Mouse (Mus musculus) layer of hippocampus, adult 9-10 months (tissue): ENCODE measurements around the gene Camsap2.
A peak's percentile ranks its signal among the peaks of the same experiment; 100 is the strongest.

Experiments
- DNase-seq: peaks from one replicate; pipeline ENCODE4 v3.0.0; 2022; ENCODE audit warnings: low spot score

The Camsap2 gene

DNA sequence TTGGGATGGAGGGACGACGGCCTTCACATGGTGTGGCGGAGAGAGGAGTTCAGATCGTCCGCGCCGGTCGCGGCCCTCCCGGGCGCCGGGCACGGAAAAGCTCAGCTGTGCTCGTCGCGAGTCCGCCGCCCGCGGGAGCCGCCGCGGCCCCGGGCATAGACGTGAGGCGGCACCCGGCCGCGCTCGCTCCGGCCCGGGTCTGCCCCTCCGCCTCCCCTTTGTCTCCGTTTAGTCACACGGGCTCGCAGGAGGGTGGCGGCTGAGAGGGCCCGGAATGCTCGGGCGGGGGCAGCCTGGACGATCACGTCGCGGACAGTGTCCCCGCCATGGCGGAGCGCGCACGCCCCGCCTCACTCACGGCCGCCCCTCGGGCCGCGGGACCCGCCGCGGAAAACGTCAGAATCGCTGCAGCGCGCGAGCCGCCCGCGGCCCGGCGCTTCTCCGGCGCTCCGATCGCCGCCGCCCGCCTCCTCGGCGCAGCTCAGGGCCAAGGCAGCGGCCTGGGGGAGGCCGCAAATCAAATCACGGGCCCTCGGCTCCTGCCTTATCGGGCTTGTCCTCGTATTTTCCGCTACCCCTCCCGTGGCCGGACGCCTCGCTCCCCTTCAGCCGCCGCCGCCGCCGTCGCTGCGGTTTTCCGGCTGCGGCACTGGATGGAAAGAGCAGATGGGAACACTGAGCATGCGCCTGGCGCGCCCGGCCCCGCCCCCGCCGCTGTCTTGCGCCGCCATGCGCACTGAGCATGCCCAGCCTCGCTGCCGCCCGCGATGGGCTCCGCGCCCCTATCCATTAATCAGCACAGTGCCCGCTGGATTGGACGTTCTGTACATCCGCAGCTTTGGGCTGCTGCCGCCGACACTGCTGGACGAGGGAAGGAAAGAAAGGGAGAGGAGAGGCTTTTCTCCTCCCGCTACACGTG is at the start of gene Camsap2:
Camsap2 (minus strand) TSS at position 651 of the 919 bp plus-strand sequence.
- peak; percentile 85 for DNase-seq

DNA sequence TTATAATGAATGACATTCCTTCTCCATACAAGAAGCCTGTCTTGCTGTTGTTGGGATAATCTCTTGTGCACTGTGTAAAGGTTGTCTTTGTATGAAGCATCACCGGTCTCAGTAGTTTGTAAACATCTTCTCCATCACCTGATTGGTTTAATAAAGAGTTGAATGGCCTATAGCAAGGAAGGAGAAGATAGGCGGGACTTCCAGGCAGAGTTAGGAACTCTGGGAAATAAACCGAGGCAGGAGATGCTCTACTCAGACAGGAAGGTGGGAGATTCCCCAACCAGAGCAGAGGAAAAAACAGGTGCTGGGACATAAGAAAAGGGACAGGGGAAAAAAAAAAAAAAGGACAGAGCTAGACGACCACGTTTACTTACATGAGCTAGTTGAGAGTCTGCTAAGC is 49.2 kb upstream of the Camsap2 start:
- no peak for DNase-seq

DNA sequence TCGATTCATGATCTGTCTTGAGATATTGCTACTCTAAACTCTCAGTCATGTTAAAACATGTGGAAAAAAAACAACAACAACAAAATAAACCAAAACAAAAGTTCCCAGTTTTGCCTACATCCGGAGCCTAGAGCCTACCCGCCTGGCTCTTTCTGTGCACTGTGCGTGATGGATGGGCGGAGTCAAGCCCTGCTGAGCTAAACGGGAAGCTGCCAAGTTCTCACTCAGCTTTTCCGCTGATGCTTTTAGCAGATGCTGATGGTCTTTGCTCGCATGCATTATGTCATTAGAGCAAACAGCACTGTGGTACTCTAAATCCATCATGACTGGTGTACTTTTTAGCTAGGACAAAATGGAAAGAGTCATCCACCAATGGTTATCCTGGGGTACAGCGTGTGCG is 48.6 kb upstream of the Camsap2 start:
- no peak for DNase-seq

DNA sequence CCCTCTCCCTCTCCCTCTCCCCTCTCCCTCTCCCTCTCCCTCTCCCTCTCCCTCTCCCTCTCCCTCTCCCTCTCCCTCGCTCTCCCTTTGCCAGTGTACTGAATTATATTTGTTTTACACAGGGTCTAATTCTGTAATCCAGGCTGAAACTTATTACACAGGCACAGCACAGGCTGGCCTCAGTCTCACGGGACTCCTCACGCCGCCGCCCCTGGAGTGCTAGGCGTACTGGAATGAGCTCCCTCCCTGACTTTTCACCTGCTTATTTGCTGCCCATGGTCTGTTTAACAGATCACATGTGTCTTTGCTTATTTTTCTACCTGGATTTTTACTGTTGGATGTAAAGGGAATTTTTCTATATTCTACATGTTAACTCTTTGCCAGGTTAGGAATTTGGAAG is 41.0 kb upstream of the Camsap2 start:
- DNase-seq = no peak

DNA sequence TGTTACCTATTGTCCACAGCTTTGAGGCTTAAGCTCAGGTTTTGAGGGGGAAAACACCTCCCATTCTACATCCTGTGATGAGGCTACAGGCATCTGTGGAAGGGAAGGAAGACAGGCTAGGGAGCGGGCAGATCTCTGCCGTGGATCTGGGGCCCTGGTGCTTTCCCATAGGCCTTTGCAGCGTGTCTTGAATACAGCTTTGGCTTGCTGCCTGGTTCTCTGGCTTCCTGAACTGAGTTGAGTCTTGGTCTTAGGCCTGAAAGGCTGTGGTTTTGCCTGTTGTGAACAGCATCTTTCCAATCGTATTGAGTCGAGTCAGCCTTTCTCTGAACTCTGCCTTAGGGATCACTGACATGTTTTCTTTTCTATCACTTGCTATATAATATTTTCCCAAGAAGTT is 35.7 kb upstream of the Camsap2 start:
- DNase-seq = no peak

DNA sequence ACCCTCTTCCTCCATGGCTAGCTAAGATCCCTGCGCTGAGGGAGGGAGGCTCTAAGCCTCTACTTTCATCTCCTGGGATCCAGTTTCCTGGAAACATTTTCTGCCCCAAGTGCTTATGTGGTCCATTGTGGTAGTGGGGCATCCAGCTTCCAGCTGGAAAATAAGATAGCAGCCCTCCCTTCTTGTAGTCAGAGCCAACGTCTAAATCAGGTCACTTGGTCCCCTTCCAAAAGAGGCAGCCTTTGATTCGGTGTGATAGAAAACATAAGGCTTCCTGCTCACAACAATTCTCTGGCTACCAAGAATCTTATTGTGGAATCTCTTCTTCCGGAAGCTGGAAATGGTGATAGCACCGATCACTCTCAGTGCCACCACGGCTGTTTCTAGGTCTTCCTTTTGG is 35.3 kb upstream of the Camsap2 start:
- no peak for DNase-seq

DNA sequence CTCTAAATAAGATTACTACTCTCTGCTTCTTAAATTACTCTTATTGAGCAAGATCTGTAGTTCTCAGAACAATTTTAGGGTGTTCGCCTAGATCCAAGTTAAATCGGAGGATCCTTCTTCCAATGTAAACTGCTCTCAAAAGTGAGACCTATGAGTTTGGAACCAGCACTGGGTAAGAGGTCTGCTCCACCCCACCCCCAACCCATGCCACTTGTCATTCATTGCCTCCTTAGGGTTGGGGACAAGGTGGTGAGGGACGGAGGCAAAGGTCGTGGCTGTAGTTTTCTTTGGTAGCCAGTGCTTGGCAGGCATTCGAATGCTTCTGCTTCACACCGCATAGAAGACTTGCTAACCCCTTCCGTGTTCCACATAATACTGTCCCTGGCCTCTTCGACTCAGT is 34.7 kb upstream of the Camsap2 start:
- DNase-seq = no peak

DNA sequence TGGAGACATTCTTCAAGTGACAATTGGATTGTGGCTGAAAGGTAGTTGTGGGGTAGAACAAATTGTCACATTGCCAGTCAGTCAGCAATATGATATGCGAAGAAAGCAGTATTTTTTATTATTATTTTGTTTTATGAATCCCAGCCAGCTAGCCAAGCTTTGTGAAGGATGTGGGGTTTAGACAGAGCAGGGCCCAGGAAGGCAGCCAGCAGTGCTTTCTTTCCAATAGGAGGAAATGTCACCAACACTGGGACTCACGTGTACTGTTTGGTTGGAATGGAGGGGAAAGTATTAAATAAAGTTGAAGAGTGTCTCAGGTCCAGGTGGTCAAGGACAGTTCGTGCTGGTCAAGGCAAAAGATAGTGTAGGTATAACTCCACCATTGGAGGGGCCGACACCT is 34.3 kb upstream of the Camsap2 start:
- no peak for DNase-seq

DNA sequence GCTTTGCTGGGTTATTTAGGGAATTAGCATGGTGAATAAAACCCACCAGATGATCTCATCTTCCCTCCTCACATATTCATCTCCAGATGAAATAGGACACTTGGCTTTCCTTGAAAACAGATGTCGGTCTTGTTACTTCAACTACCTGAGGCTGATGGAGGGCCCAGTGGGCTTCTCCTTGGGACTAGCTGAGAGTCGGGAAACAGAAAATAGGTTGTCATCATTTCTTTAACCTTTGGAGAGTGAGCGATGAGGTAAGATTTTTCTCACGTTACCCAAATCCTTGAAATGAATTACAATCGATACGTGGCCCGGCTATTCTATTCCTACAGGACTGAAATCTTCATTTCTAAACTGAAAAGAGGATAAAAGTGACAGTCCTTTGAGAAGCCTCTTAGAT is 33.4 kb upstream of the Camsap2 start:
- DNase-seq = no peak

DNA sequence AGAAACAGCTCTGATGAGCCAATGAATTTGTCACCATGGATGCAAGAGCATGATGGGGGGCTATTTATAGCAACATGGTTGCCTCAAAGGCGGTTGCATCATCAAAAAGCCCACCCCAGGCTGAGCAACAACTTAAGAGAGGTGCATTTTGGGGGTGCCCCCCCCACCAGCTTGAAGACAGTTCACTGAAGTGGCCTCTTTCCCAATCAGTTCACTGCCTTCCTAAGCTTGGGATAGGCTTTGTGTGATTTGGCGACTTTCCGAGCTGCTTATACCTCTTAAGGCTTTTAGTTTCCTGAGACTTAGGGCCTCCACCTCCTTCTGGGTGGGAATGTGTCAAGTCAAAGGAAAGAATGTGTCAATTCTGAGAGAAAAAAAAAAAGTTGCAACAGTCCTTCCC is 20.1 kb upstream of the Camsap2 start:
- no peak for DNase-seq

DNA sequence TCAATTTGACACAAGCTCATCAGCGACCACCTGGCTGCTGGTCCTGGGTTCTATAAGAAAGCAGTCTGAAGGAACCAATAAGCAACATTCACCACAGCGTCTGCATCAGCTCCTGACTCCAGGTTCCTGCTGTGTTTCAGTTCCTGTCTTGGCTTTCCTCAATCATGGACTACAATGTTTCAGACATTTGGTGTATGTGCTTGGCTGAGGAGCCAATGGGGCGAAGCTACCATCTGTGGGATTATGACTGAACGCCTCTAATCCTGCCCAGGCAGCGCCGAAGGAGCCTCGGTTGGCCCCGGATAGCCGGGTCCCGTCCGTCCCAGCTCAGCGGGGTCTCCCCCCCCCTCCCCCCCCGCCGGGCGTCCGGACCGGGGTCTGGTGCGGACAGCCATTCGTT is 18.8 kb upstream of the Camsap2 start:
- DNase-seq = no peak

DNA sequence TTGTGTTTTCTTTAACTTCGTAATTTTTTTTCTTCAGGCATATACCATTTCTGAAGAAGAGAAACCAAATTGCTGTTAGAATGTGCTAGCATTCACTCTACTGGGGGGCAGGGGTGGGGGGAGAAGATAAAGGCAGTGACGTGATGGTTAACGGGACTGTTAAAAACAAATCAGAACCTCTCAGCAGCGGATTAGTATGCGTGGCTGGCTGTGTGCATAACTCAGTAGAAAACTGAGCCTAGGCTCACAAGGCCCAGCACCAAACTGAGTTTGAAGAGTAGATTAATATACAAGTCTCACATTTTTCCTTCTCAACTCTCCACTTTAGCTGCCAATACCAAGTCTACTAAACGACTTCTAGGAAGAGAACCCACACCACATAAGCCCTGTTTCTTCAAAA is 17.1 kb upstream of the Camsap2 start:
- DNase-seq = no peak

DNA sequence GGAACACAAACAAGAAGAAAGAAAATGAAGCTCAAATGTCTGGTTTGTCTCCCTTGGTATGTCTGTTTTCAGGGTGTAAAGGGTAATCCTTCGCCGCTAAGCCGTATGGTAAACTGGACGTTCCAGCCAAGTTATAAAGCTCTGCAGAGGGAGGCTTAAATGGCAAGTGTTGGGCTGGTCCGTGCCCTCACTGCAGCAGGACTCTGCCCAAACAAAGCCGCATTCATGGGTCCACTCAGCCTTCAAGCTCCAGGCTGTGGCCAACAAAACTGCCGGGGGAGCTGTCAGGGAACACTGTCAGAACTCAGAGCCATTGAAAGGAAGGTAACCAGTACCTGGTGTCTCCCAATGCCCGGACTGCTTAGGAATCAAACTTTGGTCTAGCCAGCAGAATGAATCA is 16.7 kb upstream of the Camsap2 start:
- DNase-seq = no peak

DNA sequence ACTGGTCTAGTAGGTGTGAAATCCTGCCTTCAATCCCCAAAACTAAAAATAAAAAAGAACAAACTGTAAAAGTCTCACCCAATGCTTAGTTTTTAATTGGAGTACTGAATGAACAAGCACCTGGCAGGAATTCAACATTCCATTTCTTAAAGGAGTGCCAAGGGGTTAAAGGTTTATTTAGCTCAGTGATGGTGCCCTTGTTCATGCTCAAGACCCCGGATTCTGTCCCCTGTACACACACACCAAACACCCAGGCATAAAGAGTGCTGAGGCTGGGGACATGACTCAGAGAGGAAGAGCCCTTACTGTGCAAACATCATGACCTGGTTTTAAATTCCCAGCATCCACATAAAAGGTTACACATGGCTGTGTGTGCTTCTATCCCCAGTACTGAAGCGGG is 15.5 kb upstream of the Camsap2 start:
- no peak for DNase-seq

DNA sequence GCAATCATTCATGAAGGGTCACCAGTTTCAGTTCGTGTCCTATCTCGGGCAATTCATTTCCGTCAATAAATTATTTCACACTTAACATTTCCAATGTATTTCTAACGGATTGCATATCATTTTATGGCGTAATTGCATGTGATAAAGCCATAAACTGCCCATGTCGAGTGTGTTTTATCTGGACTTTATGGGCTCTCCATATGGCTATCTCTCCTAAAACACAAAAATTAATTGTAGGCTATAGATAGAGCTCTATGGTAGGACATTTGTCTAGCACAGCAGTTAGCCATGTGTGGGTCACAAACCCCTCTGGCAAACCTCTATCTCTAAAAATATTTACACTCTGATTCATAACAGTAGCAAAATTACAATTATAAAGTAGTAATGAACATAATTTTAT is 15.0 kb upstream of the Camsap2 start:
- no peak for DNase-seq

DNA sequence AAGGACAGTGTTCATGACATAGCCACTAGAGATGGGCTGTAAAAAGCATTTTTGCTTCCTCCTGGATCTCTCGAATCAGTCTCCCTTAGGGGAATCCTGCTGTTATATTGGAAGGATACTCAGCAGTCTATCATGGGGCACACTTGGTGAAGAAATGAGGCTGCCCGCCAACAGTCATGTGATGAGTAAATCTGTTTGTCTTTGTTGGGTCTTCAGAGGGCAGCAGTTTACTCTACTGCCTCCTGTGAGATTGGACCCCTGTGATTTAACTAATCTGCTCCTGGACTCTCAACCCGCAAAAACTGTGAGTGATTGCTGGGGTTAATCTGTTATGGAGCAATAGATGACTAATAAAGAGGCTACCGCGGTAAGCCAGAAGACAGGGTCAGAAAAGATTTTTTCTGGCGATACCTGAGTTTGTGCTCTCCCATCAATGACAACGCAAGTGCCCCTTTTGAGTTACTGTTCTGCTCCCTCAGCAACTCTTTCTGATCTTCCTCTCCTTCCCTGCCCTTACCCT is 13.0 kb upstream of the Camsap2 start:
- no peak for DNase-seq

DNA sequence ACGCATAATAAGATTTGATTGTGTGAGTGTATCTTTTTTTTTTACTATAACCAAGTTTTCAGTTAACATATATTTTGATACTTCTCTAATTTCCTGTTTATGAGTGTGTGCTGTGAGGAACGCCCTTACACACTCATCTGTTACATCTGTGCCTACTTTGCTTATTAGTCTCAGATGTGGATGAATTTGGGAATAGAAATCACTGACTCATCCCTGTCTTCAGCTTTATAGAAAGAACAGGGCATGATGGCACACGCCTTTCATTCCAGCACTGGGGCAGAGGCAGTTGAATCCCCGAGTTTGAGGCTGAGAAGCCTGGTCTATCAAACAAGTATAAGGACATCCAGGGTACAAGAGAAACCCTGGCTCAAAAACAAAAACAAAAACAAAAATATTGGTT is 9.7 kb upstream of the Camsap2 start:
- no peak for DNase-seq

DNA sequence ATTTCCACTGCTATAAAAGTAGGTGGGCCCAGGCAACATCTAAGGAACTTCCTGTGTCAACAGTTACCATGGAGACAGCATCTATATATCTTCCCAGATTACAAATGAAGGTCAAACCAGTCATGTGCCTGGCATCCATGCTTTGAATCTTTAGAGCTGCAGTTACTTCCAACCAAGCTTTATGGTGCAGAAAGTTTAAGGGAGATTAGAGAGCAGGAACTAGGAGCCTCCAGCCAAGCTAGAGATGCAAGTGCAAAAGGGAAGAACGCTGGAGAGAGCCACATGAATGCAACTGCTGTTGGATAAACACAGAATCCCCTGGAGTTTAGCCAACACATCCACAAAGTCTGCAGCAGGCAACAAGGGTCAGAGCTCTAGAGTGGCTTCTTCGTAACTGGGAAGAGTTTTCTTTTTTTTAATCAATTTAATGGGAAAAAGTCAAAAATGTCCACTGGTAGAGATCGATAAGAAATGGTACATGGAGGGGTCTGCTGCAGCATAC is 4.8 kb upstream of the Camsap2 start:
- no peak for DNase-seq

DNA sequence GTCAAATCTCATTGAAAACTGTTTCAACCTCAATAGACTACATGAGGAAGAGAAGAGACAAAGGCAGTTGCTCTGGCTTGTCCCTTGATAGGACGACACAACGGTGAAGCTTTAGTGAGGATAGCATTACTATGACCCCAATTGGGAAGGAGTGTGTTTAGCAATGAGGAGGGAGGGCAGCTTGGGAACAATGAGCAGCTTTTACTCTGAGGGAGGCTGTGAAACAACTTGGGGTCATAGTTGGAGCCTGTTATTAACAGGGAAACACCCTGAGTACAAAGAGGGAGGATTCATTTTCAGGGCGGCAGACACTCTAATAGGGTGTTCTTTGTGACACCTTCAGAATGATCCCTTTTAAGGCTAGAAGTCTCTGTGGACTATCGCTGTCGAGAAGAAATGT is 2.2 kb upstream of the Camsap2 start:
- DNase-seq = no peak

DNA sequence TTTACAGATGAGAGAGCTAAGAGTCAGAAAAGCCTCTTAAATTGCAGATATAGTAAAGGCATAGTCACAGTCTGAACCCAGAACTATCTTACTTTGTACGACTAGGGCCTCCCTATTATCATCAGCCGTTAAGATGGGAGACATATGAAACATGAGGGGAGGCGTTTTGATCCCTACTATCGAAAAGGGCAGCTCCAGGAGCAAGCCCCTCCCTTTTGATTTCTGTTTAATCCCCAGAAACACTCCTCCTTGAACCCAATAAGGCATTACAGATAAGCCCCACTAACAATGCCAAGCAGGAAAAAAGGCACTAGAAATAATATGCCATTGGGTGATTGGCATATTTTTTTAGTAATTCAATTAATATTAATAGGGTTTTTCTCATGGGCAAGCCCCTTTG is 1.2 kb upstream of the Camsap2 start:
- no peak for DNase-seq

DNA sequence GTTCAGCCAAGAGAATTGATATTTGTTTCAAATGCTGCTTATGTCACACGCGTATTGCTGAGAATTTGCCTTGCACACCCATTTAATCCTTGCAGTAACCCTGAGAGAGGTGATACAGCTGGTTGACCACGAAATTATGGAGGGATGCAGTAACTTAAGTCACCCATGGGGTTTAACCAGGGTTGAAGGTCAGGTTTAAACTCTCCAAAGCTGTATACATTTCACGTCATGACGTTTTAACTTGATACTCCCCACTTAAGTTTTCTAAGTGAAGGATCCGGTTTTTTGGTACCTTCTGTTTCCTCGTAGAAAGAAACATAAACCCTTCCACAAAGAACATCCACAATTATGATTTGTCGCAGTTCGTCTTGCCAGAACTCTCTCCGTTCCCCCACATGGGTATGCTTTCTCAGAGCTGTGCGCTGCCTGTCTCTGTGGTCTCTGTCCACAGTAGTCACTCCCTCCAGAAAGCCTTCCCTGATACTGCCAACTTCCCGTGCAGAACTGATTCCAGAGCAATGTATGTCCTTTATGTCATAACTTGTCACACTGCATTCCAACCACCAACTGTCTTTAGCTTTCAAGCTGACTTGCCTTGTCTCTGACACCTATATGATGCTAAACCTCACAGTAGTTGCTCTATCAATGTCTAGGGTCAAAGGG is 600 bp upstream of the Camsap2 start:
- no peak for DNase-seq

DNA sequence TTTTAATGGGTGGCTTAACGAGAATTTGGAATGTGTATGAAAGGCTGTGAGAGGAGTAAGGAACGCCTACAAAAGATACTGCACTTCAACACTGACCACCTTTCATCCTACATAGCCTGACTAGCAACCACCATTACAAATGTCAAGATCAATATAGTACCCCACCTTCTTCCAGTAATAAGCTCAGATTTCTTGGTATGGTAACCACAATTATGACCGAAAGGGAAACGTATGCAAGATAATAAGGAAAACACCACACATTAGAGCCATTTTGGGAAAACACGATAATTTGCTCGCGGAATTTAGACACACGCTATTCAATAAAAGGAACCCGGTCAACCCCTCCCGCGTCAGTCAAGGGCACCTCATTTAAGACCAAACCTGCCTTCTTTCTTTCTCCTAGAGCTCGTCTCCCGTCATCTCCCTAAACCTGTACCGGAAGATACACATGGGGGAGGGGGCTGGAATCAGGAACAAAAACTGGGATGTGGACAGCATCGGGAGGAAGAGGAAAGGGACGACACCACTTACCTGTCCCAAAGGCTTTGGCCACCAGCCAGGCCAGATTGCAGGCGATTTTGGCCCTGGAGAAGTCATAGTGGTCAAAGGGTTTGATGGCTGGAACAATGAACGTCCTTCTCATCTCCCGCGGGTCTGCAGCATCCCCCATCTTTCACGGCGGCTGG is 993 bp downstream of the Camsap2 start:
- DNase-seq = no peak

DNA sequence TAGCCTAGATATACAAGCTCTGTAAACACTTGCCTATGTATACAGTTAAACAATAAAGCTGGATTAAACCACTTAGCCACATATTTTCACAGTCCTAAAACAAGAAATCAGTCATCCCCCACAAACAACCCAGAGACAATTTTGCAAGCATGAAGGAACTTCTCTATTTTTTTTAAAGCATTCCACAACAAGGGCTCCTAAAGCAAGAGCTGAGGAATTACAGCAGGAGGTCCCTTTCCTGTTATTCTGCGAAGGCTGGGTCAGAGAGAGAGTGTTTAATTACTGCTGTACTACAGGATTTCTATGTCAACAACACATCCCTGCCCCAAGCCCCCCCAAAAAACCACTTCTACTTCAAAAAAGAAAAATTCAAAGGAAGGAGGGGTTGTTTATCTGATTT is 1.6 kb downstream of the Camsap2 start:
- DNase-seq = no peak
